Comparison of ENCODE assay signal across 32 mouse cellular contexts in genomic region chr5:139839142-139839541, GRCm38 (mm10). TPM values are rescaled to one million over a fixed set of nuclear protein-coding genes. Genes with fewer than 3 reads are reported as not detected.
A peak's percentile ranks its signal among the peaks of the same experiment; 100 is the strongest.
DNase-seq lines count a peak whose midpoint lies in the region; ATAC-seq lines count a peak whose summit lies in the region.
"Had no signal": no experiment of that assay in that cellular context is flagged by ENCODE, and none has a peak within 500 bp of the region (broad histone marks: within the 10 kb centered on the region; RNA-seq: fewer than 3 reads in every experiment).

No protein-coding gene starts in this region.

- no peaks in the 10 kb centered on the region for H3K36me3 ChIP-seq in intestine, embryonic 14.5 days (ENCODE audit: control insufficient read depth, insufficient read depth, low read length)
- no peaks in the 10 kb centered on the region for H3K36me3 ChIP-seq in intestine, embryonic 15.5 days
- H3K36me3 ChIP-seq: heart, embryonic 12.5 days; hindbrain, embryonic 12.5 days; neural tube, embryonic 12.5 days had no signal

- peak; percentile 54 for DNase-seq in embryo, embryonic 10.5 days (ENCODE audit: low spot score)
- DNase-seq in embryo, embryonic 9.5 days (ENCODE audit: extremely low spot score), result no peak
- DNase-seq in intestine, embryonic 14.5 days (ENCODE audit: low spot score), result no peak
- peak; percentile 40 for DNase-seq in retina, postnatal 1 day
- DNase-seq in retina, embryonic 14.5 days (ENCODE audit: low spot score), result no peak
- DNase-seq in left cerebral cortex, postnatal 25 days (ENCODE audit: low spot score in 2 of 2), result no peak
- DNase-seq: gastrocnemius, postnatal 25 days; kidney, adult 11 months; right cerebral cortex, adult 18-20 months had no signal

- ATAC-seq in intestine, embryonic 14.5 days (replicated peaks; ENCODE audit: low FRiP score, low TSS enrichment, low read depth), result 0 out of 2 replicates have a peak, but pooled peaks have one; percentile 14
- ATAC-seq in intestine, embryonic 15.5 days, result no peak
- no peak for ATAC-seq in activated CD4-positive, CD25-positive, alpha-beta regulatory T cell, adult 4 months
- ATAC-seq: liver, postnatal 0 days had no signal

- H3K27me3 ChIP-seq in intestine, embryonic 14.5 days (replicated peaks; ENCODE audit: control insufficient read depth, insufficient read depth, low read length), result no peaks in the 10 kb centered on the region
- H3K27me3 ChIP-seq in intestine, embryonic 15.5 days (replicated peaks), result no peaks in the 10 kb centered on the region; the same call in 1 of the 2 replicates
- H3K27me3 ChIP-seq: hindbrain, embryonic 12.5 days had no signal

- H3K4me1 ChIP-seq in intestine, embryonic 14.5 days (replicated peaks; ENCODE audit: control insufficient read depth, insufficient read depth, low read length), result no peaks in the 10 kb centered on the region
- H3K4me1 ChIP-seq in intestine, embryonic 15.5 days (replicated peaks), result no peaks in the 10 kb centered on the region
- H3K4me1 ChIP-seq: heart, embryonic 12.5 days had no signal

- no peak overlapping the region for H3K4me2 ChIP-seq in intestine, embryonic 14.5 days (ENCODE audit: low read length)
- H3K4me2 ChIP-seq in intestine, embryonic 15.5 days (replicated peaks), result no peak overlapping the region
- H3K4me2 ChIP-seq: heart, embryonic 12.5 days; hindbrain, embryonic 12.5 days; liver, embryonic 11.5 days; neural tube, embryonic 12.5 days had no signal

- H3K9ac ChIP-seq in intestine, embryonic 14.5 days (ENCODE audit: low read length), result no peak overlapping the region
- no peak overlapping the region for H3K9ac ChIP-seq in intestine, embryonic 15.5 days
- H3K9ac ChIP-seq: forebrain, postnatal 0 days; heart, embryonic 12.5 days; hindbrain, embryonic 12.5 days; liver, postnatal 0 days; neural tube, embryonic 12.5 days had no signal

- 54% methylated on average over 3 of the region's 3 CpGs for WGBS in intestine, embryonic 14.5 days
- WGBS in intestine, embryonic 15.5 days, result 49% methylated on average over 3 of the region's 3 CpGs

- intact Hi-C loops in left cerebral cortex, postnatal 25 days (cut with DNase I), result loop anchor here (2.0 to 5.0 kb wide), 4 partner anchors 302 to 698 kb away; no protein-coding TSS in a partner anchor

- peaks cover 3% of the 10 kb centered on the region for H3K9me3 ChIP-seq in intestine, embryonic 14.5 days (ENCODE audit: control insufficient read depth, low read length)
- H3K9me3 ChIP-seq in intestine, embryonic 15.5 days, result no peaks in the 10 kb centered on the region

- H3K4me3 ChIP-seq in intestine, embryonic 14.5 days (ENCODE audit: low read depth, low read length), result no peak overlapping the region
- H3K4me3 ChIP-seq in intestine, embryonic 15.5 days (replicated peaks), result no peak overlapping the region
- H3K4me3 ChIP-seq: heart, embryonic 12.5 days; hindbrain, embryonic 12.5 days; neural tube, embryonic 12.5 days had no signal

- no peak overlapping the region for H3K27ac ChIP-seq in intestine, embryonic 14.5 days (ENCODE audit: low read depth)
- no peak overlapping the region for H3K27ac ChIP-seq in intestine, embryonic 15.5 days
- H3K27ac ChIP-seq: hindbrain, embryonic 12.5 days; kidney, postnatal 0 days; neural tube, embryonic 12.5 days had no signal

RNA-seq across cellular contexts. Expression of gene Psmg3, which starts 12.5 kb away (rescaled TPM):
- polyA plus RNA-seq in intestine, embryonic 14.5 days (2014; fragmentation: Nextera tagmentation; extraction: Ambion mirVana), result 82.9 and 96.6 TPM in 2 replicates
- polyA plus RNA-seq in intestine, embryonic 15.5 days (2015; fragmentation: Nextera tagmentation; extraction: Ambion mirVana), result 80.0 and 80.2 TPM in 2 replicates
- total RNA-seq in left cerebral cortex, postnatal 25 days (2021), result 10 to 100 TPM; 20.5 to 21.0 TPM
- 10 to 100 TPM; 46.1 to 52.5 TPM for polyA plus RNA-seq in activated CD4-positive, CD25-positive, alpha-beta regulatory T cell, adult 4 months (2017; shearing (Covaris generic))

RNA-seq across cellular contexts. Expression of gene Gm26938, which starts 12.9 kb away (rescaled TPM):
- not detected in 2 replicates for polyA plus RNA-seq in intestine, embryonic 14.5 days (2014; fragmentation: Nextera tagmentation; extraction: Ambion mirVana)
- polyA plus RNA-seq in intestine, embryonic 15.5 days (2015; fragmentation: Nextera tagmentation; extraction: Ambion mirVana), result 0.29 TPM in 1 of 2 replicates, not detected in the other
- total RNA-seq in left cerebral cortex, postnatal 25 days (2021), result not detected
- polyA plus RNA-seq in activated CD4-positive, CD25-positive, alpha-beta regulatory T cell, adult 4 months (2017; shearing (Covaris generic)), result not detected
- total RNA-seq: adrenal gland, adult 18-20 months; adrenal gland, postnatal 36 days; common myeloid progenitor, adult 5-6 weeks; ES-E14; forebrain, postnatal 0 days; gastrocnemius, postnatal 25 days; heart, adult 18-20 months; heart, postnatal 10 days; layer of hippocampus, postnatal 10 days; left cerebral cortex, adult 8-10 months; megakaryocyte progenitor cell, adult 5-6 weeks; monocyte, adult 5-6 weeks had no signal
- polyA plus RNA-seq: embryonic facial prominence, embryonic 14.5 days; forebrain, postnatal 0 days; heart, embryonic 12.5 days; hindbrain, embryonic 12.5 days; kidney, postnatal 0 days; large intestine, adult 2 months; limb, embryonic 11.5 days; liver, embryonic 11.5 days; liver, postnatal 0 days; neural tube, embryonic 12.5 days; stomach, embryonic 14.5 days had no signal

RNA-seq across cellular contexts. Expression of gene Tmem184a, which starts 19.4 kb away (rescaled TPM):
- polyA plus RNA-seq in intestine, embryonic 14.5 days (2014; fragmentation: Nextera tagmentation; extraction: Ambion mirVana), result 12.5 and 15.1 TPM in 2 replicates
- polyA plus RNA-seq in intestine, embryonic 15.5 days (2015; fragmentation: Nextera tagmentation; extraction: Ambion mirVana), result 57.7 and 68.4 TPM in 2 replicates
- total RNA-seq in left cerebral cortex, postnatal 25 days (2021), result under 1 TPM in 1 of 2 experiments, not detected in 1; 0.48 TPM
- polyA plus RNA-seq in activated CD4-positive, CD25-positive, alpha-beta regulatory T cell, adult 4 months (2017; shearing (Covaris generic)), result under 1 TPM in 1 of 2 experiments, not detected in 1; 0.24 TPM
- total RNA-seq: megakaryocyte progenitor cell, adult 5-6 weeks had no signal

RNA-seq across cellular contexts. Expression of gene Mafk, which starts 47.8 kb away (rescaled TPM):
- 9.4 and 11.2 TPM in 2 replicates for polyA plus RNA-seq in intestine, embryonic 14.5 days (2014; fragmentation: Nextera tagmentation; extraction: Ambion mirVana)
- polyA plus RNA-seq in intestine, embryonic 15.5 days (2015; fragmentation: Nextera tagmentation; extraction: Ambion mirVana), result 17.6 and 20.7 TPM in 2 replicates
- 1 to 10 TPM; 6.8 TPM for total RNA-seq in left cerebral cortex, postnatal 25 days (2021)
- polyA plus RNA-seq in activated CD4-positive, CD25-positive, alpha-beta regulatory T cell, adult 4 months (2017; shearing (Covaris generic)), result 10 to 100 TPM; 10.4 to 16.7 TPM

Comparison
In these comparisons a context has a peak if more than half of its experiments do, and no peak if none do; other contexts are left out.
1. DNase-seq: peak in embryo, embryonic 10.5 days (single experiment) and retina, postnatal 1 day (single experiment); none in embryo, embryonic 9.5 days (single experiment), intestine, embryonic 14.5 days (single experiment), retina, embryonic 14.5 days (single experiment) and left cerebral cortex, postnatal 25 days (0 of 2).
2. RNA of gene Tmem184a, which starts 19.4 kb away (polyA plus RNA-seq): 57.7 to 68.4 TPM in intestine, embryonic 15.5 days and 12.5 to 15.1 TPM in intestine, embryonic 14.5 days; 0.24 TPM in activated CD4-positive, CD25-positive, alpha-beta regulatory T cell, adult 4 months; every median in the first group is over 10 times any median in the second.